Mouse (Mus musculus) liver, adult 2 months (tissue): ENCODE results near the gene Sec1. TPM values are rescaled to one million over a fixed set of nuclear protein-coding genes. Genes with fewer than 3 reads are reported as not detected.
A peak's percentile ranks its signal among the peaks of the same experiment; 100 is the strongest.

Experiments
- DNase-seq: peaks from one replicate; pipeline ENCODE4 v3.0.0-alpha.2; 2011; ENCODE audit warnings: low read depth, low spot score; ENCODE audit errors: extremely low read depth
- H3K27ac ChIP-seq: fragments of 200-500 bp; replicated peaks from 2 replicates; pipeline ENCODE4 v1.5.1; 2012; ENCODE audit warnings: low read depth, mild to moderate bottlenecking, control low read depth, inconsistent platforms, low read length; ENCODE audit not compliant: insufficient read depth
- H3K27me3 ChIP-seq: fragments of 200-500 bp; 2 replicates; pipeline ENCODE4 v1.6.1; 2012; ENCODE audit warnings: mild to moderate bottlenecking, moderate library complexity, low read length, inconsistent platforms; ENCODE audit not compliant: control insufficient read depth, insufficient read depth
- H3K36me3 ChIP-seq: fragments of 200-500 bp; 2 replicates; pipeline ENCODE4 v1.6.1; 2012; ENCODE audit warnings: low read length, inconsistent platforms; ENCODE audit not compliant: control insufficient read depth, insufficient read depth
- H3K4me1 ChIP-seq: fragments of 200-500 bp; 2 replicates; pipeline ENCODE4 v1.6.1; 2011; ENCODE audit warnings: low read length; ENCODE audit not compliant: control insufficient read depth, insufficient read depth
- H3K4me3 ChIP-seq: fragments of 200-500 bp; 2 replicates; pipeline ENCODE4 v1.5.1; 2011; ENCODE audit warnings: low read depth, mild to moderate bottlenecking, control low read depth, low read length, moderate library complexity; ENCODE audit not compliant: insufficient read depth
- H3K79me2 ChIP-seq: fragments of 200-500 bp; 2 replicates; pipeline ENCODE4 v1.6.1; 2012; ENCODE audit warnings: inconsistent platforms, mild to moderate bottlenecking, low read length, moderate library complexity; ENCODE audit not compliant: control insufficient read depth, insufficient read depth
- H3K9ac ChIP-seq: fragments of 200-500 bp; 2 replicates; pipeline ENCODE4 v1.6.1; 2012; ENCODE audit warnings: low read depth, mild to moderate bottlenecking, control low read depth, inconsistent platforms, low read length
- CTCF ChIP-seq: fragments of 200-500 bp; IDR thresholded peaks from 2 replicates; pipeline ENCODE4 v1.5.1; 2011; ENCODE audit warnings: low read depth, low read length, control low read depth
- POLR2A ChIP-seq: fragments of 200-500 bp; IDR thresholded peaks from 2 replicates; pipeline ENCODE4 v1.6.1; 2011; ENCODE audit warnings: low read length, control low read depth; ENCODE audit not compliant: insufficient read depth; ENCODE audit errors: extremely low read depth
- WGBS: fragments of 180-500 bp; shearing (Covaris S2); methylation state at CpG from one replicate; pipeline ENCODE4 v1.1.7; 2018; 5-methylcytosine and 5-hydroxymethylcytosine counted together
- polyA plus RNA-seq: library from polyadenylated mRNA; depleted of rRNA; stranded (reverse); fragments of >200 nt; gene quantifications from 2 replicates; pipeline ENCODE4 v1.2.3, GENCODE M21; 2012
- total RNA-seq: library from RNA; depleted of rRNA; stranded (reverse); fragments of >200 nt; gene quantifications from 2 replicates; pipeline ENCODE4 v1.2.3, GENCODE M21; 2014

The Sec1 gene
- total and polyA plus RNA-seq, 2 experiments = not detected

DNA sequence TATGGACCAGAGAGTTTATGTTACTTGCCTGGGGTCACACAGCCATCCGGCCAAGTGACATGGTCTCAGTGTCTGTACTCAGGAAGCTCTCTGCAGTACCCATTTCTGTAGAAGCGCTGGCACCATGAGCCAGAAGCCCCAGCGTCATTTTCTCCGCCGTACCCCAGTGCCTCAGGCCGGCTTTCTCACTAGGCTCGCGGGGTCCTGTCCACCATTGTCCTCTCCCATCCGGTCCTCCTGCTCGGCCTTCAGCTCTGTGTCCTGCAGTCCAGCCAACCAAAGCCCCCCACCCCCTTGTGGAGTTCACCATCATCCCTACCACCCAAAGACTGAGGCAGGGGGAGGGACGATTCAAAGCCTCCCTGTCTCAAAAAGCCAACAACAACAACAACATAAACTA is 7.4 kb upstream of the Sec1 start:
- H3K27ac ChIP-seq = no peak overlapping the region
- WGBS = 89% methylated on average over 11 of the region's 11 CpGs

GRCm38 (mm10) chr7:45701072-45701471 is 6.9 kb upstream of the Sec1 start:
- Histone ChIP-seq H3K36me3 (no peaks in the 10 kb centered on the region), H3K27ac (no peak overlapping the region), H3K79me2 (no peaks in the 10 kb centered on the region), H3K4me1 (peaks cover 12% of the 10 kb centered on the region), H3K27me3 (peaks cover 7% of the 10 kb centered on the region; the same call in 1 of the 2 replicates), H3K4me3 (no peak overlapping the region), H3K9ac (no peak overlapping the region)
- no peak for TF ChIP-seq CTCF
- TF ChIP-seq POLR2A = no peak
- WGBS = 46% methylated on average over 11 of the region's 11 CpGs
- DNase-seq = no peak

More for the DNA sequence above, 7.4 kb upstream of the Sec1 start:
- no peaks in the 10 kb centered on the region for H3K36me3 ChIP-seq
- H3K27me3 ChIP-seq = peaks cover 7% of the 10 kb centered on the region; the same call in 1 of the 2 replicates
- TF ChIP-seq CTCF = no peak
- TF ChIP-seq POLR2A = no peak
- peaks cover 12% of the 10 kb centered on the region for H3K4me1 ChIP-seq
- H3K79me2 ChIP-seq = no peaks in the 10 kb centered on the region; the same call in 1 of the 2 replicates
- DNase-seq = no peak
- H3K9ac ChIP-seq = no peak overlapping the region
- H3K4me3 ChIP-seq = no peak overlapping the region

DNA sequence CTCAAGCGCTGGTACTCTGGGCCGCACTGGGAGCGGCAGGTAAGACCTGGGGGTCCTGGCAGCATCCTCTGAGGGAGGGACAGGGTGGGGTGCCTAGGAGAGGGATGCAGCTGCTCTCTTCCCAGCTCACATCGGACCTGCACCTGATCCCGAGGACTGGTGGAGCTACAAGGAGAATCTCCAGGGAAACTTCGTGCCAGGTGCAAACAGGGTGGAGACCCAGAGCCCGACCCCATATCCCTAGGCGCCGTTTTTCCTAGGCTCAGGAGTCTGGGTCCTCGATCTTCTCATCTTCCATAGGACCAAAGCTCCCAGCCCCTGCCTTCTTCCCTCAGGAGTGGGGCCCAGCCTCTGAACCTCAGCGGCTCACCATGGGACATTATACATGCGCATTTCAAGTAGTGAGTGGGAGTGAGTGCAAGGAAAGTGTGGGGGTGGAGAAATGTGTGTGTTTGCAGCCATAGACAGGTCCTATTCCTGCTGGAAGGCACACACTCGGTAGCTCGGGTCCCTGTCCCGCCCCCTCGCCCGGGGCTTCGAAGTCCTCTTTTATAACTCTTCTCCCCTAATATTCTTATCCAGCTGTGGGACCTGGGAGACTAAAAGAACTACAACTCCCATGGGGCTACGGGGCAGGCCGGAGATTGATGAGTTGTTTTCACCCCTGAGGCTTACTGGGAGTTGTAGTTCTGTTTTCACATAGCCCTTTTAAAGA is 6.3 kb upstream of the Sec1 start:
- no peaks in the 10 kb centered on the region for H3K36me3 ChIP-seq
- H3K27ac ChIP-seq = no peak overlapping the region
- H3K79me2 ChIP-seq = no peaks in the 10 kb centered on the region
- peak; percentile 75 for DNase-seq
- peak overlapping the region; percentile 67 for H3K9ac ChIP-seq
- peaks cover 12% of the 10 kb centered on the region for H3K4me1 ChIP-seq
- WGBS = 4% methylated on average over 19 of the region's 20 CpGs
- peaks cover 7% of the 10 kb centered on the region; the same call in 1 of the 2 replicates for H3K27me3 ChIP-seq
- peak overlapping the region; percentile 37; the same call in 1 of the 2 replicates for H3K4me3 ChIP-seq
- TF ChIP-seq POLR2A = no peak
- no peak for TF ChIP-seq CTCF

DNA sequence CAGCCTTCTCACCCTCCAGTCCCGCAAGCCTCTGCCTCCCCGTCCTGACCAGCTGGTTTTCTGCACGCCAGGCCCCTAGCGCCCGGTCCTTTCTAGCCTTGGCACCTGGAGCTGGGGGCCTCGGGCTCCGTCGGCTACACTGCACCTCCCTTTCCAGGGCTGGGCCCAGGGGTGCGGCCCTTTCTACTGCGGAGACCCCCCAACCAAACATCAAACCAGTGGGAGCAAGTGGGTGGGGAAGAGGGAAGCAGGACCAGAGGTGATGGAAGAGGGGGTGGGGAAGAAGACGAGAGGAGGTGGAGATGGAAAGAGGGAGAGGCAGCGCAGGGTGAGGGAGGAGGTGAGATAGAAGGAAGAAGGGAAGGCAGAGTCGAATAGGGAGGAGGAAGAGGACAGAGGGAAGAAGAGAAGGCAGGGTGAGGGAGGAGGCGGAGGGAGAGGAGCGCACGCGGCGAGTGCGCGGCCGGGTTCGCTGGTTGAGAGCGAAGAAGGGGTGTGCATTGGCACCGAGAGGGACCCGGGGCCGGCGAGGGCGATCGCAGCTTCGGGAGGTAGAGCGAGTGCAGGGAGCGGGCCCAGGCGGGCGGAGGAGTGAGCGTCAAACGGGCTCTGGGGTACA is 5.4 kb upstream of the Sec1 start, which contains the start of gene Car11:
Car11 (plus strand) TSS at position 321 of the 619 bp plus-strand sequence.
- TF ChIP-seq CTCF (no peak), POLR2A (no peak)
- Histone ChIP-seq H3K4me1 (peaks cover 12% of the 10 kb centered on the region), H3K27ac (no peak within 1 kb of the TSS), H3K27me3 (peaks cover 7% of the 10 kb centered on the region; the same call in 1 of the 2 replicates), H3K9ac (peak within 1 kb of the TSS; percentile 67), H3K79me2 (no peaks in the 10 kb centered on the region), H3K36me3 (no peaks in the 10 kb centered on the region), H3K4me3 (peak within 1 kb of the TSS; percentile 37; the same call in 1 of the 2 replicates)
- WGBS = 11% methylated on average over 35 of the region's 36 CpGs
- no peak for DNase-seq

GRCm38 (mm10) chr7:45697894-45698293 is 3.7 kb upstream of the Sec1 start:
- Histone ChIP-seq H3K27ac (no peak overlapping the region), H3K4me1 (peaks cover 9% of the 10 kb centered on the region), H3K4me3 (no peak overlapping the region), H3K79me2 (no peaks in the 10 kb centered on the region), H3K36me3 (no peaks in the 10 kb centered on the region), H3K9ac (no peak overlapping the region), H3K27me3 (peaks cover 7% of the 10 kb centered on the region; the same call in 1 of the 2 replicates)
- TF ChIP-seq CTCF (no peak), POLR2A (no peak)
- WGBS = 86% methylated on average over 7 of the region's 7 CpGs
- no peak for DNase-seq
